Mouse (Mus musculus): ENCODE results near the gene Ablim1. TPM values are rescaled to one million over a fixed set of nuclear protein-coding genes. Genes with fewer than 3 reads are reported as not detected.

Gene Ablim1
- polyA plus RNA-seq, 1 experiment from 2014 or later = 29.2 TPM

GRCm38 (mm10) chr19:56998331-56998730 is 316.4 kb downstream of the Ablim1 start:
- Histone ChIP-seq H3K4me1 (ENCODE audit: control insufficient read depth, insufficient read depth, low read length) (peaks cover 17% of the 10 kb centered on the region), H3K9ac (ENCODE audit: low read depth, low read length) (no peak overlapping the region), H3K27me3 (replicated peaks; ENCODE audit: control insufficient read depth, insufficient read depth, low read length) (no peaks in the 10 kb centered on the region), H3K4me3 (ENCODE audit: low read length) (no peak overlapping the region), H3K4me2 (ENCODE audit: low read depth, low read length) (no peak overlapping the region), H3K27ac (ENCODE audit: low read length) (peak overlapping the region; percentile 35; the same call in 1 of the 2 replicates), H3K36me3 (ENCODE audit: control insufficient read depth, insufficient read depth, low read length) (no peaks in the 10 kb centered on the region), H3K9me3 (ENCODE audit: control insufficient read depth, low read length) (no peaks in the 10 kb centered on the region)
- WGBS = 52% methylated on average over 4 of the region's 4 CpGs
- no peak for ATAC-seq

- Histone ChIP-seq H3K4me1 (ENCODE audit: control insufficient read depth, insufficient read depth, low read length) (peaks cover 12% of the 10 kb centered on the region), H3K4me2 (ENCODE audit: low read depth, low read length) (no peak overlapping the region), H3K27ac (ENCODE audit: low read length) (peak overlapping the region; percentile 73), H3K4me3 (ENCODE audit: low read length) (no peak overlapping the region), H3K36me3 (ENCODE audit: control insufficient read depth, insufficient read depth, low read length) (no peaks in the 10 kb centered on the region), H3K9me3 (ENCODE audit: control insufficient read depth, low read length) (no peaks in the 10 kb centered on the region), H3K27me3 (replicated peaks; ENCODE audit: control insufficient read depth, insufficient read depth, low read length) (no peaks in the 10 kb centered on the region), H3K9ac (ENCODE audit: low read depth, low read length) (no peak overlapping the region)
- peak; percentile 89 for ATAC-seq
- WGBS = 4% methylated on average over 10 of the region's 10 CpGs
Measured at GRCm38 (mm10) chr19:56997164-56997599, 317.5 kb downstream of the Ablim1 start.

GRCm38 (mm10) chr19:56995441-56995840 is 319.3 kb downstream of the Ablim1 start:
- Histone ChIP-seq H3K9me3 (ENCODE audit: control insufficient read depth, low read length) (no peaks in the 10 kb centered on the region), H3K4me1 (ENCODE audit: control insufficient read depth, insufficient read depth, low read length) (peaks cover 14% of the 10 kb centered on the region), H3K9ac (ENCODE audit: low read depth, low read length) (no peak overlapping the region), H3K36me3 (ENCODE audit: control insufficient read depth, insufficient read depth, low read length) (no peaks in the 10 kb centered on the region), H3K27ac (ENCODE audit: low read length) (no peak overlapping the region), H3K27me3 (replicated peaks; ENCODE audit: control insufficient read depth, insufficient read depth, low read length) (no peaks in the 10 kb centered on the region), H3K4me3 (ENCODE audit: low read length) (no peak overlapping the region), H3K4me2 (ENCODE audit: low read depth, low read length) (no peak overlapping the region)
- ATAC-seq = no peak
- 75% methylated on average over 4 of the region's 4 CpGs for WGBS

DNA sequence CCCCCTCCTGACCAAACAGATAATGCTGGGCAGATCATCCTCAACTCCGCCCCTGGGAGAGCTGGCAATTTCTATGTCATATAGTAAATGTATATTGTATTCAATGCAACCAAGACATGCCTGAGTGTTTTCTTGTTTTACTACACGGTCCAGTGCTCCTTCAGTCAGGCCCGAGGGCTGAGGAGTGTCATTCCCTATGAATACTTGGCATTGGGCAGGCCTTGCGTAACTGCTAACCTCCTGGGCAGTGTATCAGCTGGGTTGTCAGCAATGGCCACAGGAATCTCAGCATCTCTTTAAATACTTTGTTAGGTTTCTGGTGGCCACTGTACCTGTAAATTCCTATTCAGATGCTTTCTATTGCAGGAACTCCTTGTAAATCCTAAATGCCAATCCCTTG is 320.1 kb downstream of the Ablim1 start:
- Histone ChIP-seq H3K9ac (ENCODE audit: low read depth, low read length) (no peak overlapping the region), H3K9me3 (ENCODE audit: control insufficient read depth, low read length) (no peaks in the 10 kb centered on the region), H3K4me1 (ENCODE audit: control insufficient read depth, insufficient read depth, low read length) (peaks cover 17% of the 10 kb centered on the region), H3K4me2 (ENCODE audit: low read depth, low read length) (no peak overlapping the region), H3K4me3 (ENCODE audit: low read length) (no peak overlapping the region), H3K27ac (ENCODE audit: low read length) (no peak overlapping the region), H3K36me3 (ENCODE audit: control insufficient read depth, insufficient read depth, low read length) (no peaks in the 10 kb centered on the region), H3K27me3 (replicated peaks; ENCODE audit: control insufficient read depth, insufficient read depth, low read length) (no peaks in the 10 kb centered on the region)
- 72% methylated on average over 4 of the region's 4 CpGs for WGBS
- ATAC-seq = no peak

GRCm38 (mm10) chr19:56993763-56994162 is 321.0 kb downstream of the Ablim1 start:
- no peaks in the 10 kb centered on the region for H3K27me3 ChIP-seq (replicated peaks; ENCODE audit: control insufficient read depth, insufficient read depth, low read length)
- ATAC-seq = no peak
- peaks cover 25% of the 10 kb centered on the region for H3K4me1 ChIP-seq (ENCODE audit: control insufficient read depth, insufficient read depth, low read length)
- no peaks in the 10 kb centered on the region for H3K9me3 ChIP-seq (ENCODE audit: control insufficient read depth, low read length)
- no peak overlapping the region for H3K4me3 ChIP-seq (ENCODE audit: low read length)
- no peaks in the 10 kb centered on the region for H3K36me3 ChIP-seq (ENCODE audit: control insufficient read depth, insufficient read depth, low read length)
- H3K4me2 ChIP-seq (ENCODE audit: low read depth, low read length) = no peak overlapping the region
- WGBS = 70% methylated on average over 4 of the region's 4 CpGs
- no peak overlapping the region for H3K27ac ChIP-seq (ENCODE audit: low read length)
- H3K9ac ChIP-seq (ENCODE audit: low read depth, low read length) = no peak overlapping the region

DNA sequence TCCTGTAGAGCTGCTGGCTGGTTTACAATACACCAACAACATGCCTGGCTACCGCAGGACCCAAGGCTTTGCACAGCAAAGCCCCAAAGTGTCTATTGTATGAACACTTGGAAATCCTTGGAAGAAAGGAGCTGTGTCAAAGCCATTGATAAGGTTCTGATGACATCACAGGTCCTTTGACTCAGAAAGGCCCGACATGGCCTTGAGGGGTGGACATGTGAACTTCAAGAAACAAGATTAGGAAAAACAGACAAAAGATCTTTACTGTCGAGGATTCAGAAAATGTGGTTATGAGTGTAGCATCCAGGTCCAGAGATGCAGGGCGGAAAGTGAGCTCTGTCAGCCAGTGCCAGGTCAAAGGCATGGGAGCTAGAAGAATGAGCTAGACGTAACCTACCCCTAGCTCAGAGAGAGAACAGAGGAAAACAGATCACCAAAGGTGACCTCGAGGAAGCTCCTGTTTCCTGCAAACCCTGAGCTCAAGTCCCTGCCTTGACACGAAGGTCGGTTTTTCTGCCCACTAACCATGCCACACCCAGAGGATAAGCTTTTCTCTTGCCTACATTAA is 321.7 kb downstream of the Ablim1 start:
- WGBS = 66% methylated on average over 8 of the region's 8 CpGs
- ATAC-seq = no peak
- H3K9me3 ChIP-seq (ENCODE audit: control insufficient read depth, low read length) = no peaks in the 10 kb centered on the region

DNA sequence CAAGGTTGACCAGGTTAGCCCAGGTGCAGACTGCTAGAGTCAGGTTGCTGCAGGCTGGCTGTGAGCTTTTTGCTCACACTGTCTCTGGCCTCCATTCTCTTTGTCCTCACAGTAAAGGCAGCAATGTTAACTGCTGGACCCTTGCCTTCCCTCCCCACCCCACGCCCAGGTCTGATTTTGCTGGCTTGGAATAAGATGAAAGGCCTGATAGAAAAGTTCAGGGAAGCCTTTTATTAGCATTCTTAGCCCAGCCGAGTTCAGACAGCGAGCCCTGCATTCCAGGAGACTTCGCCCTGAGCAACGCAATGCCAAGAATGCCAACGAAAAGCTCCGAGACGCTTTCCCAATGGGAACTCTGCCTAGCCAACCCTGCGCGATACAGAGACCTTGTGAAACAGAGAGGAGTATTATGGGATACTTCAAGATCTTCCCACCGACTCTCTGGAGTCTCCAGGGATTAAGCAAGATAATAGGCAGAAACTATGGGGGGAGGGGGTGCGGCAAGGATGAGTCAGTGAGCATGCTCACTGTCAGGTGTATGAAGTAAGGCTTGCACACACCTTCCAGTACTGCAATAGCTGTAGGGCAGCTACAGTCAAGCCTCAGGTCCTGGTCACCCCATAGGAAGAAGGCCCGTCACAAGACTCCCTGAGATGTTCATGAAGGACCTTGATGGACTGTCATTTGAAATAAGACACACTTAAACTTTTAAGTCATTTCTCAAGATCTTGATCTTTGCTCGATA is 324.2 kb downstream of the Ablim1 start:
- Histone ChIP-seq H3K4me1 (ENCODE audit: control insufficient read depth, insufficient read depth, low read length) (peaks cover 24% of the 10 kb centered on the region), H3K4me2 (ENCODE audit: low read depth, low read length) (no peak overlapping the region), H3K4me3 (ENCODE audit: low read length) (no peak overlapping the region), H3K27me3 (replicated peaks; ENCODE audit: control insufficient read depth, insufficient read depth, low read length) (no peaks in the 10 kb centered on the region), H3K9me3 (ENCODE audit: control insufficient read depth, low read length) (no peaks in the 10 kb centered on the region), H3K9ac (ENCODE audit: low read depth, low read length) (no peak overlapping the region), H3K36me3 (ENCODE audit: control insufficient read depth, insufficient read depth, low read length) (no peaks in the 10 kb centered on the region), H3K27ac (ENCODE audit: low read length) (no peak overlapping the region)
- ATAC-seq = peak; percentile 56
- WGBS = 37% methylated on average over 14 of the region's 14 CpGs

More for the DNA sequence above, 321.7 kb downstream of the Ablim1 start:
- no peaks in the 10 kb centered on the region for H3K27me3 ChIP-seq (replicated peaks; ENCODE audit: control insufficient read depth, insufficient read depth, low read length)
- H3K9ac ChIP-seq (ENCODE audit: low read depth, low read length) = no peak overlapping the region
- H3K27ac ChIP-seq (ENCODE audit: low read length) = no peak overlapping the region
- peaks cover 24% of the 10 kb centered on the region for H3K4me1 ChIP-seq (ENCODE audit: control insufficient read depth, insufficient read depth, low read length)
- no peak overlapping the region for H3K4me2 ChIP-seq (ENCODE audit: low read depth, low read length)
- no peaks in the 10 kb centered on the region for H3K36me3 ChIP-seq (ENCODE audit: control insufficient read depth, insufficient read depth, low read length)
- no peak overlapping the region for H3K4me3 ChIP-seq (ENCODE audit: low read length)

DNA sequence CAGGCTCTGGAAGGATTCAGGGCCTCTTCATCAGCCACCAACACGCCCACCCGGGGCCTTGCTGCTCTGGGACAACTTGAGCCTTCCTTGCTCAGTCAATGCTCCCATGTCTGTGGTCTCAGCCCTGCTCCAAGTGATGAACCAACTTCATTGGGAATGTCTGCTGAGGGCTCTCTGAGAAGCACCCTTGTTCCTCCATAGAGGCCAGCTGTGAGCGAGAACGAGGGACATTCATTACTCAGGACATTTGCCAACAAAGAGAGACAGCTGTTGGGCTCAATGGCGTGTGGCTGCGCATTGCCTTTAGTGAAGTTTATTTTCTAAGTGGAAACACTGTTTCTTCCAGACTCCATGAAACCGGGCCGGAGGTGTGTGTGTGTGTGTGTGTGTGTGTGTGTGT is 325.5 kb downstream of the Ablim1 start:
- Histone ChIP-seq H3K36me3 (ENCODE audit: control insufficient read depth, insufficient read depth, low read length) (no peaks in the 10 kb centered on the region), H3K27ac (ENCODE audit: low read length) (peak overlapping the region; percentile 75), H3K4me3 (ENCODE audit: low read length) (no peak overlapping the region), H3K9ac (ENCODE audit: low read depth, low read length) (no peak overlapping the region), H3K9me3 (ENCODE audit: control insufficient read depth, low read length) (no peaks in the 10 kb centered on the region), H3K4me2 (ENCODE audit: low read depth, low read length) (no peak overlapping the region), H3K4me1 (ENCODE audit: control insufficient read depth, insufficient read depth, low read length) (peaks cover 28% of the 10 kb centered on the region), H3K27me3 (replicated peaks; ENCODE audit: control insufficient read depth, insufficient read depth, low read length) (no peaks in the 10 kb centered on the region)
- 62% methylated on average over 8 of the region's 8 CpGs for WGBS
- peak; percentile 37; the same call in 1 of the 2 replicates for ATAC-seq

GRCm38 (mm10) chr19:56984229-56984628 is 330.5 kb downstream of the Ablim1 start:
- no peaks in the 10 kb centered on the region for H3K36me3 ChIP-seq (ENCODE audit: control insufficient read depth, insufficient read depth, low read length)
- no peaks in the 10 kb centered on the region for H3K27me3 ChIP-seq (replicated peaks; ENCODE audit: control insufficient read depth, insufficient read depth, low read length)
- no peak overlapping the region for H3K9ac ChIP-seq (ENCODE audit: low read depth, low read length)
- no peak overlapping the region for H3K4me2 ChIP-seq (ENCODE audit: low read depth, low read length)
- peak; percentile 43 for ATAC-seq
- H3K4me1 ChIP-seq (ENCODE audit: control insufficient read depth, insufficient read depth, low read length) = peaks cover 39% of the 10 kb centered on the region
- peak overlapping the region; percentile 68 for H3K27ac ChIP-seq (ENCODE audit: low read length)
- 46% methylated on average over 4 of the region's 4 CpGs for WGBS
- H3K9me3 ChIP-seq (ENCODE audit: control insufficient read depth, low read length) = no peaks in the 10 kb centered on the region
- H3K4me3 ChIP-seq (ENCODE audit: low read length) = no peak overlapping the region

Measured in intestine, embryonic 16.5 days (tissue).